Mouse (Mus musculus): ENCODE measurements around the gene Ccr3.
"Not testable (repeated sequence)": the region's sequence is repeated elsewhere in the genome, so short reads cannot be mapped to it uniquely, and the experiment has no call there.

Ccr3 gene

DNA sequence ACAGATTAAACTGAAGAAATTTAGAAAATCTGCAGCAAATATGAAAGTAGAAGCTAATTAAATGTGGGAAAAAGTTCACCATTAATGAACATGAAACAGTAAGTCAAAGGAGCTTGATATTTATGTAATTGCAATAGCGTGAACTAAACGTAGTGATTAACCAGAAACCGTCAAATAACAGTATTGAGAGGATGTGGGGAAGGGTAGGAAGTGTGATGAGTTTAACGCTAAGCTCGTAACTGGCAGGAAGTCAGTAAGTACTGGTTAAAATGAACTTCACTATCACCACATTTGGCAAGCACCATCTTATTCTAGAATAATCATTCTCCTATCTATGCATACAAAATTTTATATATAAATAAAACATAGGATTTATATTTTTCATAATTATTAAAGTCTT lies 17.2 kb downstream of the Ccr3 start:
- in situ Hi-C loops (cut with MboI, MseI): loop anchor here (5.0 kb wide), 1 partner anchor 218 kb away; no protein-coding TSS in a partner anchor

DNA sequence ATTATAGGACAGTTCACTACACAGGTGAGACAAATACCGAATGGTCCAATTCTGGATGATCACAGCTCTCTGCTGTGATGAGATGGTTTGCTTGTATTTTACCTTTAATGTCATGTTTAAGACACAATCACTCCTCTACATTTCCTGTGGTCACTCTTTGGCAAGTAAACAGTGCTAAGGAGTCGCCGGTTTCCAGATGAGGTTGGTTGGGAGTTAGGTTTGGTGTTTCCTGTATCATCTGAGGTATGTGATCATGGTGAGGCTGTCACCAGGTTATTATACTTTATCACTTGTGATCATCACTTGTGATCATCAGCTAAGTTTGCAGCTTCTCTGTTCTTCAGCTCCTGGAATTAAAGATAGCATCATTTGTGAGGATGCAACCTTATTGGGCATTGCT lies 19.2 kb downstream of the Ccr3 start:
- in situ Hi-C loops (cut with MboI, MseI): no loop called here

DNA sequence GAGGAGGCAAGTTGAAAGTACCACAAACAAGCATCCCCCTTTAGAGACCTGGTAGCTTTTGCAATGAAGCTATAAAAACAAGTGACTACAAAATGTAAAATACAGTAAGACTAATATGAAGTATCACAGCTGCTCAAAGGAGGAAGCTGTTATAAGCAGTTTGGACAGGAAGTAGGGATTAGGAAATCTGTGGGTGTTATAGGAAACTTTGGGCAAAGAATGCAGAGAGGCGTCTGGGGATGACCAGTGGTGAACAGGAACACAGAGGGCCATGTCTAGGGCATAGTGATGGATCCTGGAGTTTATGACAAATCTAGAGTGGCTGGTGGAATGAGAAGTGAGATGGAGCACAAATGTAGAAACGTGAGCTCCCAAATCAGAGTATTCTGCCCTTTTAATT lies 31.8 kb downstream of the Ccr3 start:
- in situ Hi-C loops (cut with MboI, MseI): loop anchor here (5.0 kb wide), 1 partner anchor 104 kb away; no protein-coding TSS in a partner anchor

DNA sequence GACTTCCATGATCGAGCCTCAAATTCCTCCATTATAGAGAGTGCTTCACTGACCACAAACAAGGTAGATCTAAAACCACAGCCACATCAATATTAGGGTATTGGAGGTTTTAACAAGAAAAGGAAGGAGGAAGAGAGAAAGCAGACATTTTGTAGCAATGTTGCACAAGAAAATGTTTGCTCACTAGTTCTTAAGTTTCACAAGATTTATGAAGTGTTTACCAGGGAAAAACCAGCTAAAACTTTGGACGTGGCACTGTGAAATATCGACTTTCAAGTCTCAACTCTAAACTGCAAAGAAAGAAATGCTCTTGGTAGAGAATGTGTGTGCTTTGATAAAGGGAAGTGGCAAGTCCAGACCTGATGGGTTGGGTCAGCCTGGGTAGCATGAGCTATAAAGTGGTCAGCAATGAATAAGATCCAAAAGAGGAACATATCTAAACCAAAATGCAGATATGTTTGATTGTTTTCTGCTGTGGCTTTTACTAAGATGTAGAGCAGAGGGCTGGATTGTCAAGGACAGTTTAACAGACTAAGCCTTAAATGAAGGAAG lies 34.5 kb downstream of the Ccr3 start:
- in situ Hi-C loops (cut with MboI, MseI): no loop called here

- in situ Hi-C loops (cut with MboI, MseI): no loop called here
These were observed 38.0 kb downstream of the Ccr3 start for GRCm38 (mm10) chr9:124059660-124060352.

- in situ Hi-C loops (cut with MboI, MseI): not testable (repeated sequence)
These were observed 40.0 kb downstream of the Ccr3 start for GRCm38 (mm10) chr9:124061474-124062432.

DNA sequence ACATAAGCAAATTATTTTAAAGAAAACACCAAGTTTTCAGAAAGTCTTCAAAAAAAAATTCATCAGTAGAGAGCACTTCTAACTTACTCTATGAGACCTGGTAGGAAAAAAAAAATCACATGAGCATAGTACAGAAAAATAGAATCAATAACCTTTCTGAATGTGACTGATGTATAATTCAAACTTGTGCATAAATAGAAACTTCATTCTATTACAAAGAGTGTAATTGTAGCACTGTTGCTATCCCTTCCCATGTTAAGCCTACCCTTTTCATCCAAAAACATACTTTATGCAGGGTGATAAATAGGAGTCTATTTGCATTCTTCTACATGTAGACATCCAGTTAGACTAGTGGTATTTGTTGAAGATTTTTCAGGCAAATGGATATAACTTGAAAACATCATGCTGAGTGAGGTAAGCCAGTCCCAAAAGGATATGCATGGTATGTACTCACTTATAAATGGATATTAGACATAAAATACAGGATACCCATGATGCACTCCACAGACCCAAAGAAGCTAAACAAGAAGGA lies 44.9 kb downstream of the Ccr3 start:
- in situ Hi-C loops (cut with MboI, MseI): no loop called here

GRCm38 (mm10) chr9:124068098-124069058 lies 46.6 kb downstream of the Ccr3 start:
- in situ Hi-C loops (cut with MboI, MseI): no loop called here

DNA sequence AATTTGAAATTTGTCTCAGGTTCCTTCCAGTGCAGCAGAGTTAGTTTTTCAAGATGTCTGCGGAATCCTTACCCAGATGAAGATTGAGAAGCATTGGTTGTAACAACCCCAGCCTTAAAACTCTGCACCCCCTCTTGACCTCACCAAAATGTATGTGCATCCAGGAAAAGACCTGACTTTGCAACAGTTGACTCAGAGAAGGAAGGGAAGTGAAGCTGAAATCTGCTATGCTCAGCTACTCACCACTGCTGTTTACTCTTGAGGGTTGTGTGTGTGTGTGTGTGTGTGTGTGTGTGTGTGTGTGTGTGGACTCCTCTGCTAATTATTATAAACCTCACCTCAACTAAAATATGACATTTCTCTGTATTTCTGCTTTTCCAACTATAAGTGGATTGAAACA lies 49.7 kb downstream of the Ccr3 start:
- in situ Hi-C loops (cut with MboI, MseI): loop anchor here (10.0 kb wide), 2 partner anchors 147 to 537 kb away; no protein-coding TSS in a partner anchor

DNA sequence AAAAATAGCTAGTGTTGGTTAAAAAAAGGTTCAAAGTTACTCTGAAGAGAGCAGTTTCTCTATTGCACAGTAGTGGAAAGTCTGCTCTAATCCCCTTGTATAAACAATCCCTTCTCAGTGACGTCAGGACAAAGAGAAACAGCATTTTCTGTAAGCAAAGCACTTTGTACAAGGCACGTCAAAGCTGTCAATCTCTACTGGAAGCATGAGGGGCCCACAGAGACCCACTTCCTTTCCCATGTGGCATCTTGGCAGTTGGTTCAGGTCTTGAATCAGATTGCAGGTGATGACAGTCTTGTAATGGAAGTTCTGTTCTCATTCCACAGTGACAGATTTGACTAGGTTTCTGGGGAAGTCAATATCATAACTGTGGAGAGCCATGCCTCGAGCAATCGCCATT lies 58.0 kb downstream of the Ccr3 start:
- in situ Hi-C loops (cut with MboI, MseI): loop anchor here (10.0 kb wide), 2 partner anchors 155 to 545 kb away; no protein-coding TSS in a partner anchor

GRCm38 (mm10) chr9:124080471-124080870 lies 58.7 kb downstream of the Ccr3 start:
- in situ Hi-C loops (cut with MboI, MseI): not testable (repeated sequence)

Measured in T-helper 1 cell (primary cell).